Mouse (Mus musculus) hematopoietic stem cell, adult 5-6 weeks (primary cell): ENCODE measurements around the gene Mt3. TPM values are rescaled to one million over a fixed set of nuclear protein-coding genes. Genes with fewer than 3 reads are reported as not detected.

Experiments
- total RNA-seq: library from RNA; stranded (forward); fragments of 172-1452, 232-1000 nt; gene quantifications from 2 replicates; pipeline ENCODE4 v1.2.3, GENCODE M21; 2017

The Mt3 gene
- total RNA-seq, 1 experiment from 2014 or later: not detected

Other genes starting within 250 kb of the Mt3 start
- 106 and 135 TPM in 2 replicates for gene Amfr, start 139.8 kb upstream of the Mt3 start, total RNA-seq
- gene Nudt21, start 115.6 kb upstream of the Mt3 start, total RNA-seq: 89.6 and 94.2 TPM in 2 replicates
- gene Ogfod1, start 115.4 kb upstream of the Mt3 start, total RNA-seq: 15.1 and 15.6 TPM in 2 replicates
- gene Bbs2, start 53.7 kb upstream of the Mt3 start, total RNA-seq: 6.6 and 12.6 TPM in 2 replicates
- gene Mt4, start 15.4 kb upstream of the Mt3 start, total RNA-seq: not detected in 2 replicates
- gene Mt2, start 20.1 kb downstream of the Mt3 start, total RNA-seq: 4.9 and 52.7 TPM in 2 replicates
- 19.3 and 81.7 TPM in 2 replicates for gene Mt1, start 26.5 kb downstream of the Mt3 start, total RNA-seq
- gene Nup93, start 62.0 kb downstream of the Mt3 start, total RNA-seq: 29.3 and 31.3 TPM in 2 replicates
- gene Slc12a3, start 176.6 kb downstream of the Mt3 start, total RNA-seq: not detected in 2 replicates
- gene Herpud1, start 233.8 kb downstream of the Mt3 start, total RNA-seq: 74.5 and 93.6 TPM in 2 replicates